ENCODE assay signal across 19 mouse cellular contexts in the genomic region with DNA sequence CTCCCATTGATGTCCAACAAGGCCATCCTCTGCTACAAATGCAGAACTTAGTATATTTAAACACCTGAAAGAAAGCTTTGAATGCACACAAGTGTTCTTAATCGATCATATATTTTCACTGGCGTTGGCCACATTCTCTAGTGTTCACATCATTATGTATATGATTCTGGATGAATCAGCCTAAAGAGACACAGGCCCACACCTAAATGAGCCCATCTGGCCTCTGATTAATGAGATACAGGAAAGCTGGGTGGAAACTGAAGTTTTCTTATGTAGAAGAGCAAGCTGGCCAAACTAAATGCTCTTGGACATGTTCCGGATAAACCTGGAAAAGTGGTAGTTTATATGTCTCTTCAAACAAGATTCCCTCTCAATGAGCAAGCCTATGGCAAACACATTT.
"Had no signal": no experiment of that assay in that cellular context is flagged by ENCODE, and none has a peak within 500 bp of the region (broad histone marks: within the 10 kb centered on the region; RNA-seq: fewer than 3 reads in every experiment).

No protein-coding gene starts in this region.

- H3K4me3 ChIP-seq: limb, embryonic 13.5 days; lung, embryonic 15.5 days; midbrain, embryonic 13.5 days; myocyte; neural tube, embryonic 13.5 days had no signal

- H3K9ac ChIP-seq: limb, embryonic 13.5 days; lung, embryonic 15.5 days; midbrain, embryonic 13.5 days; neural tube, embryonic 13.5 days had no signal

- H3K4me1 ChIP-seq: limb, embryonic 13.5 days; lung, embryonic 15.5 days; midbrain, embryonic 13.5 days; neural tube, embryonic 13.5 days had no signal

- DNase-seq: kidney, adult 18-20 months; kidney, adult 9 months; kidney, postnatal 14 days; kidney, postnatal 4 days; left cerebral cortex, postnatal 4 days; lung, postnatal 10 days; lung, postnatal 36 days; retina, postnatal 1 day; right cerebral cortex, postnatal 25 days; spleen, adult 18-20 months; thymus, adult 18-20 months; thymus, postnatal 36 days had no signal

- H3K4me2 ChIP-seq: limb, embryonic 13.5 days; lung, embryonic 15.5 days; midbrain, embryonic 13.5 days; neural tube, embryonic 13.5 days had no signal

- H3K27ac ChIP-seq: limb, embryonic 13.5 days; lung, embryonic 15.5 days; midbrain, embryonic 13.5 days; neural tube, embryonic 13.5 days had no signal

- H3K27me3 ChIP-seq: lung, embryonic 15.5 days; neural tube, embryonic 13.5 days had no signal

- ATAC-seq: intestine, embryonic 16.5 days; midbrain, embryonic 13.5 days; midbrain, embryonic 16.5 days had no signal

- H3K36me3 ChIP-seq: limb, embryonic 13.5 days; lung, embryonic 15.5 days; midbrain, embryonic 13.5 days; neural tube, embryonic 13.5 days had no signal

- H3K9me3 ChIP-seq: limb, embryonic 13.5 days; lung, embryonic 15.5 days; midbrain, embryonic 13.5 days; neural tube, embryonic 13.5 days had no signal
